Mouse (Mus musculus): ENCODE measurements around the gene Uqcc3. TPM values are rescaled to one million over a fixed set of nuclear protein-coding genes. Genes with fewer than 3 reads are reported as not detected.
"Not testable (repeated sequence)": the region's sequence is repeated elsewhere in the genome, so short reads cannot be mapped to it uniquely, and the experiment has no call there.

Gene Uqcc3
- polyA plus RNA-seq, 1 experiment from 2014 or later = 60.6 TPM

GRCm38 (mm10) chr19:8911810-8912209 lies 31.1 kb upstream of the Uqcc3 start:
- no peaks in the 10 kb centered on the region for H3K9me3 ChIP-seq (replicated peaks)
- H3K27me3 ChIP-seq (ENCODE audit: low read depth, poor library complexity, severe bottlenecking) = no peaks in the 10 kb centered on the region
- no peak overlapping the region for H3K27ac ChIP-seq
- WGBS = 96% methylated on average over 5 of the region's 5 CpGs
- DNase-seq (ENCODE audit: low spot score) = no peak
- H3K4me3 ChIP-seq = no peak overlapping the region
- peaks cover 100% of the 10 kb centered on the region for H3K36me3 ChIP-seq
- no peaks in the 10 kb centered on the region for H3K4me1 ChIP-seq

- 92% methylated on average over 6 of the region's 6 CpGs for WGBS
- no peaks in the 10 kb centered on the region for H3K27me3 ChIP-seq (ENCODE audit: low read depth, poor library complexity, severe bottlenecking)
- no peaks in the 10 kb centered on the region for H3K4me1 ChIP-seq
- peaks cover 99% of the 10 kb centered on the region for H3K36me3 ChIP-seq
- H3K27ac ChIP-seq = no peak overlapping the region
- H3K9me3 ChIP-seq (replicated peaks) = no peaks in the 10 kb centered on the region
- no peak overlapping the region for H3K4me3 ChIP-seq
- no peak for DNase-seq (ENCODE audit: low spot score)
Observed at GRCm38 (mm10) chr19:8908531-8908930, 27.8 kb upstream of the Uqcc3 start.

GRCm38 (mm10) chr19:8903412-8903811 lies 22.7 kb upstream of the Uqcc3 start:
- Histone ChIP-seq H3K9me3 (replicated peaks) (no peaks in the 10 kb centered on the region), H3K4me3 (no peak overlapping the region), H3K36me3 (peaks cover 83% of the 10 kb centered on the region), H3K4me1 (peaks cover 10% of the 10 kb centered on the region), H3K27me3 (ENCODE audit: low read depth, poor library complexity, severe bottlenecking) (no peaks in the 10 kb centered on the region), H3K27ac (no peak overlapping the region)
- WGBS = 96% methylated on average over 5 of the region's 5 CpGs
- no peak for DNase-seq (ENCODE audit: low spot score)

- Histone ChIP-seq H3K4me1 (peaks cover 27% of the 10 kb centered on the region), H3K4me3 (peak overlapping the region; percentile 90), H3K27ac (0 out of 2 replicates have a peak overlapping the region, but pooled peaks have one; percentile 94), H3K36me3 (peaks cover 72% of the 10 kb centered on the region), H3K9me3 (replicated peaks) (no peaks in the 10 kb centered on the region), H3K27me3 (ENCODE audit: low read depth, poor library complexity, severe bottlenecking) (no peaks in the 10 kb centered on the region)
- DNase-seq (ENCODE audit: low spot score) = no peak
- WGBS = 69% methylated on average over 3 of the region's 3 CpGs
Observed at GRCm38 (mm10) chr19:8899079-8899478, 18.4 kb upstream of the Uqcc3 start.

- peaks cover 31% of the 10 kb centered on the region for H3K4me1 ChIP-seq
- peak overlapping the region; percentile 90 for H3K4me3 ChIP-seq
- H3K36me3 ChIP-seq = peaks cover 67% of the 10 kb centered on the region
- no peak for DNase-seq (ENCODE audit: low spot score)
- no peaks in the 10 kb centered on the region for H3K9me3 ChIP-seq (replicated peaks)
- peak overlapping the region; percentile 94 for H3K27ac ChIP-seq
- H3K27me3 ChIP-seq (ENCODE audit: low read depth, poor library complexity, severe bottlenecking) = no peaks in the 10 kb centered on the region
- 16% methylated on average over 13 of the region's 13 CpGs for WGBS
Observed at GRCm38 (mm10) chr19:8898576-8898975, 17.9 kb upstream of the Uqcc3 start.

GRCm38 (mm10) chr19:8897865-8898495 lies 17.3 kb upstream of the Uqcc3 start, which contains the start of gene Ganab:
Gene Ganab (plus strand): TSS chr19:8898071.
- peaks cover 61% of the 10 kb centered on the region for H3K36me3 ChIP-seq
- peak; percentile 96 for DNase-seq (ENCODE audit: low spot score)
- no peaks in the 10 kb centered on the region for H3K9me3 ChIP-seq (replicated peaks)
- peak within 1 kb of the TSS; percentile 94 for H3K27ac ChIP-seq
- H3K4me1 ChIP-seq = peaks cover 33% of the 10 kb centered on the region
- H3K27me3 ChIP-seq (ENCODE audit: low read depth, poor library complexity, severe bottlenecking) = no peaks in the 10 kb centered on the region
- H3K4me3 ChIP-seq = peak within 1 kb of the TSS; percentile 90
- under 1% methylated on average over 53 of the region's 53 CpGs for WGBS

GRCm38 (mm10) chr19:8897211-8897864 lies 16.6 kb upstream of the Uqcc3 start:
- H3K9me3 ChIP-seq (replicated peaks); H3K27me3 ChIP-seq (ENCODE audit: low read depth, poor library complexity, severe bottlenecking): not testable (repeated sequence)
- Histone ChIP-seq H3K27ac (peak overlapping the region; percentile 94), H3K36me3 (peaks cover 57% of the 10 kb centered on the region), H3K4me3 (peak overlapping the region; percentile 90), H3K4me1 (peaks cover 33% of the 10 kb centered on the region)
- WGBS = 27% methylated on average over 21 of the region's 21 CpGs
- DNase-seq (ENCODE audit: low spot score) = peak; percentile 49

- H3K4me1 ChIP-seq = peaks cover 33% of the 10 kb centered on the region
- not testable (repeated sequence) for DNase-seq (ENCODE audit: low spot score); H3K27me3 ChIP-seq (ENCODE audit: low read depth, poor library complexity, severe bottlenecking); H3K9me3 ChIP-seq (replicated peaks); H3K4me3 ChIP-seq; H3K27ac ChIP-seq
- H3K36me3 ChIP-seq = peaks cover 51% of the 10 kb centered on the region
- WGBS = 91% methylated on average over 5 of the region's 5 CpGs
Observed at GRCm38 (mm10) chr19:8896231-8896630, 15.5 kb upstream of the Uqcc3 start.

GRCm38 (mm10) chr19:8895397-8895960 lies 14.8 kb upstream of the Uqcc3 start:
- peak overlapping the region; percentile 6; the same call in 1 of the 2 replicates for H3K4me3 ChIP-seq
- no peaks in the 10 kb centered on the region for H3K27me3 ChIP-seq (ENCODE audit: low read depth, poor library complexity, severe bottlenecking)
- 94% methylated on average over 9 of the region's 9 CpGs for WGBS
- H3K4me1 ChIP-seq = peaks cover 33% of the 10 kb centered on the region
- no peaks in the 10 kb centered on the region for H3K9me3 ChIP-seq (replicated peaks)
- no peak for DNase-seq (ENCODE audit: low spot score)
- H3K36me3 ChIP-seq = peaks cover 51% of the 10 kb centered on the region
- no peak overlapping the region for H3K27ac ChIP-seq

- Histone ChIP-seq H3K4me3 (peak within 1 kb of the TSS; percentile 90), H3K27ac (peak within 1 kb of the TSS; percentile 94), H3K36me3 (peaks cover 51% of the 10 kb centered on the region), H3K27me3 (ENCODE audit: low read depth, poor library complexity, severe bottlenecking) (no peaks in the 10 kb centered on the region), H3K4me1 (peaks cover 31% of the 10 kb centered on the region), H3K9me3 (replicated peaks) (no peaks in the 10 kb centered on the region)
- peak; percentile 87 for DNase-seq (ENCODE audit: low spot score)
- 3% methylated on average over 54 of the region's 54 CpGs for WGBS
Observed at GRCm38 (mm10) chr19:8892829-8893766, 12.4 kb upstream of the Uqcc3 start, which contains the start of gene Ints5. Gene Ints5 (plus strand): TSS chr19:8893005.

GRCm38 (mm10) chr19:8888511-8889385 lies 8.0 kb upstream of the Uqcc3 start, which contains the start of the genes 1810009A15Rik and Gm49416:
Gene 1810009A15Rik (plus strand): TSS chr19:8888853.
Gene Gm49416 (plus strand): TSS chr19:8888926.
- WGBS = under 1% methylated on average over 58 of the region's 58 CpGs
- H3K4me1 ChIP-seq = peaks cover 18% of the 10 kb centered on the region
- no peaks in the 10 kb centered on the region for H3K27me3 ChIP-seq (ENCODE audit: low read depth, poor library complexity, severe bottlenecking)
- peaks cover 22% of the 10 kb centered on the region for H3K36me3 ChIP-seq
- peak within 1 kb of the TSS; percentile 68 for H3K4me3 ChIP-seq
- H3K9me3 ChIP-seq (replicated peaks) = no peaks in the 10 kb centered on the region
- DNase-seq (ENCODE audit: low spot score) = peak; percentile 95
- peak within 1 kb of the TSS; percentile 93 for H3K27ac ChIP-seq

Measured in limb, embryonic 10.5 days (tissue).